Mouse (Mus musculus) lung, postnatal 14 days (tissue): ENCODE measurements at regions not wholly inside any gene's neighbourhood (a gene's known extent, or its start where the extent isn't known, plus 50 kb on each side); places are given as distances from the start of the nearest gene placed in this dataset.
A peak's percentile ranks its signal among the peaks of the same experiment; 100 is the strongest.

Experiments used
- DNase-seq: peaks from one replicate; pipeline ENCODE4 v3.0.0; 2021

DNA sequence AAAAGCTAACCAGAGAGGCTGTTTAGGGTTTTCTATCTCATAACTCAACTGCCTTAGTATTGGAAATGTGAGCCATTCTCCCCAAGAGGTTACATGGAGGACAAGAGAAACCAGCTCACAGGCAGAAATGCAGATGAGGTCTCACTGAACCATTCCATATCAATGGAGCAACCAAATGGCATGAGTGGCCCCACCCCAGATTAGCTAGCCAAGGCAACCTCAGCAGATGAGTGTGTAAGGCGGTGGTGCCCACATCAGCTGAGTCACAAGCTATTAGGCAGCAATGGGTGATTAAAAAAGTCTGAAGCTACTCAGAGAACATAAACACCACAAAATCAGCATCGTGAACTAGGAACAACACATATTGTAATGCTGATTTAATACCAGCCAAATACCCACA, 133.2 kb downstream of the Lpin1 start:
- no peak for DNase-seq

DNA sequence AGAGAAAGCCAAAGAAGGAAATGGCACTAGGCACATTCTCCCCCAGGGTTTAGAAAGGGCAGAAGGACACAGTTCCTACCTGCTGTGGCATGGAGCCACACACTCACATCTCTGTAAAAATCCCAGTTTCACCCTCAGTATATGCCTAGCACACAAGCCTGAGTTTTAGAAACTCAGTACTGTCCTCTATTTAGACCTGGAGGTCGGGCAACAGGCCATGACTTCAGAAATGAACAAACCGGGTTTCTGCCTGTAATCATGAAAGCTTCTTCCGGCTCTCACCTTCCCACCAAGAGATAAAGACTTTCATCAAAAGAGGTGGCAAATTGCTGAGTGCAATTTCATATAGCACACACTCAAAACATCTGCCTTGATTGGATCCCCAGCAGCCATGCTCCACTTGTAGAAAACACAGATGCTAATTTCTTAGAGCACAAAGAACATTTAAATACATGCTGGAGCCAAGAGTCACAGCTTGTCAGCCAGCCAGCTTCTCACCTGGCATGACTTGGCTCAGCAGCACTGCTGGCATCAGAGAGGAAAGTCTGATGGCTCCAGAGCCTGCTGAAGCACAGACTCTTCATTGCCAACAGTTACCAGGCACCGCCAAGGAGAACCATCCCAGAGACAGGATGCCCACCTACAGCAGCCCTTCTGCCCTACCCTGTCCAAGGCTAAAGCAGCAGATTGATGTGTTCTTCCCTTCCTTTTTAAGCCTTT, 136.2 kb downstream of the Lpin1 start:
- no peak for DNase-seq

DNA sequence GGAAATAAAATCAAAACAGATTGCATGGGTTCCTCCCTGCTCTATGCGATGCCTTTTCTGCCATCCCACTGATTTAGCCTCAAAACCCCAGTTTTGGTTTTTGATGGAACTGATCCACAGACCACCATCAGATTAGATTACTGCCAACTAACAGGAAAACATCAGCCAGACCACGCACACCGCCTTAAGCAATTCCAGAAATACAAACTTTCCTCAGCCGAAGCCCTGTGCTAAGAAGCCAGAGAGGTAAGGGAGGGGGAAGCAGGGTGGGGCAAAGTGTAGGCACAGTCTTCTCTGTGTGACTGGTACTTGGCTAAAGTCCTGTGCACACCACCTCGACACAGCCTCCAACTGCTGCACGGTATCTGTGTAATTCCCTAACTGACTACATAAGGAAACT, 153.3 kb downstream of the Lpin1 start:
- DNase-seq: no peak

DNA sequence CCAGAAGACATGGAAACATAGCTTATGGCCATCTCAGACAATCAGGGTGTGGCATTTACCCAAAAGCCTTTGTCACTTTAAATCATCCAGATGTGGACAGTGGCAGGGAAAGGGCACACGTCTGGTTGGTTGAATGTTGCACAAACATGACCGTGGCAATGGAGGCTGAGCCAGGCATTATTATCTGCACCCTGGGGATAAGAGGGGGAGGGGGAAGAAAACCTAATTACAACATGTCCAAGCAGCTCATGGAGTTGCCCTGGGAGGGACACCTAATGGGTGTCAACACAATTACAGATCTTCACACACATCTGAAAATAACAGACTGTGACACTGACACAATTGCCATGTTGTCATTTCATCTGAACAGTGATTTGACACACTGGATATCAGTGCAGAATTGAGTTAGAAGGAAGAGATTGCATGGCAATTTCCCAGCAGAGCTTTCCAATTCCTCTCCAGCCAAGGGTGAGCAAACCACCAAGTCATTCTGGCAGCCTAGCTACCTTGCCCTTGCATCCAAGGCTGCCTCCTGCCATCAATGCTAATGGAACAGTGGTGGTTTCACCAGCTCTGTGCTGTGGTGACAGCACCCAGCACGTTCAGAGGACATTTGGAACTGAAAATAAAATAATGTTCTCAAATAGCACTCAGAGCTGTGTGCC, 159.9 kb downstream of the Lpin1 start:
- no peak for DNase-seq

DNA sequence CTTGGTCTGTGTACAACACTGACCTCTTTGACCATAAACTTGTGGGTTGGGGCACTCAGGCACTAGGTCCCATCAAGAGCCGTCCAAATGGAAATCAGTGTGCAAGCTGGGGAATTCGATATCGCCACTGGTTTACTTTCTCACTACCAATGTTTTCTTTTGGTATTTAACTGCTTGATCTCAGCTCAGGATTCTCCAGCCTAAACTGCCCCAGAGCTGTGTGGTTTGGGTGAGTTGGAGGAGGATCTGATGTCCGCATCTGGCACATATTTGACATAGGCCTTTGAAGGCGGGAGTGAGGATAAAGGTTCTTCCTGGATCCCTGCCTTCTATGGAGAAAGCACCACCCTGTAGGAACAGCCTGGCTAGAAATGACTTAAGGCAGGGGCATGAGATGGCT, 172.0 kb downstream of the Lpin1 start:
- DNase-seq: no peak

DNA sequence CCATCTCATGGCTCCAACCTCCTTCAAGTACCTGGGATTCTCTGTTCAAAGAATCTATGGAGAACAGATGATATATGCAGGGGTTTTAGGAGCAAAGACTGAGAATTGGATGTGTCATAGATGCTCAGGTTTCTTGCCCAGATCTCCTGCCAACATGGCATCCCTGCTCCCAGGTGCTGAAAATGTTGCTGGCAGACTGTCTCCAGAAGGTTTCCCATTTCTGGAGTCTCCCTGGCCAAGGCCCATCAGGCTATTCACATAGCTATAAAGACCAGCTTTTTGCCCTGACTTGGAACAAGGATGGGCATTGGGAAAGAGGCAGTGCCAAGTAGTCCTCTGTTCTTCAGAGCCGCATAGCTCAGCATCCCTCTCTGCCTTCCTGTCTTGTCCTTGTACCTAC, 173.8 kb downstream of the Lpin1 start:
- DNase-seq: no peak

DNA sequence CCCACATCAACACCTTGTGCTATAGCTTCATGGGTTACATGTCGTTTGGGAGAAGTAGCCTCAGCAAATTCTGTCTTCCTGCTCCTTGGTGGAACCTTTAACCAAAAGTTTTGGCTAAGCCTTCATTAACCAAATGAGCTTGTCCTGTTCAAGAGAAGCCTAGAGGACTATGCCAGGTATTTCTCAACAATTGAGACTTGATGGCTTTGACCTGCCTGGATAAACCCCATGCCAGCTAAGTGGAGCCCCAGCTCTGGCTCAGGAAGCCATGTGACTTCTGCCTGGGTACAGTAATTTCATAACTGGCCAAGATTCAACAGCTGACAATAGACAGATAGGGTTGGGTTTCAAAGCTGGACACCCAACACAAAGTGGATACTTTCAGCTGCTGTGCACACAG, 174.5 kb downstream of the Lpin1 start:
- no peak for DNase-seq

DNA sequence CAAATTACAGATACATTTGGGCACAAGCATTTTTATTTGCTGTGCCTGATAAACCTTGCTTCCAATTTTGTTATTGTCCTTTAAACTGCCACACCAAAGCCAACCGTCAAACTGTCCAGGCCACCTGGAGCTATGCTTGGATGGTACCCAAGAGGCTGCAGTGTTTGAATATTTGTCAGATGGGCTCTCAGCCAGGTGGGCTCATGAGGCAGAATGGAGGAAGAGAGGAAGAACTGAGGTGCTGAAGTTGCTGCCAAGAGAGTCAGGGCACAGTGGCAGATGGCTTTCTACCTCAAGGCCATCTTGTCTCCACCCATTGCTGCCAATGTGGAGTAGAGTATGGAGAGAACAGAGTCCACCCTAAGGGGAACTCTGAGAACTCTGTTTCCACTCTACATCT, 176.0 kb downstream of the Lpin1 start:
- no peak for DNase-seq

DNA sequence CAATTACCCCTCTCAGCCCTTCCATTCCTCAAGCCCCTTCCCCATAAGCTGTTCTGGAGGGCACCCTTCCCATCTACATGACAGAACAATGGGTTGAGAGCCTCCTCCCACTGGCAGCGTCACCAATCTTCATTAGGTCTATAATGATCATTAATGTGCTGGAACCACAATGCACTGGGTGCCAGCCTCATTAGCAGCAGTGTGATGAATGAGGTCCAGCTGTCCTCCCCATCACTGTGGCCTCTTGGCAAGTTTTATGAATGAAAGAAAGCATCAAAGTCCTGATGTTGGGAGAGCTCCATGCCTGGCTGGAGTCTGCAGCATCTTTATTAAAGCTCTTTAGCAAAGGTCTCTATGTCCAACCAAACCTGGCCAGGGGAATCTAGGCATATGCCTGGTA, 176.5 kb downstream of the Lpin1 start:
- DNase-seq: no peak

DNA sequence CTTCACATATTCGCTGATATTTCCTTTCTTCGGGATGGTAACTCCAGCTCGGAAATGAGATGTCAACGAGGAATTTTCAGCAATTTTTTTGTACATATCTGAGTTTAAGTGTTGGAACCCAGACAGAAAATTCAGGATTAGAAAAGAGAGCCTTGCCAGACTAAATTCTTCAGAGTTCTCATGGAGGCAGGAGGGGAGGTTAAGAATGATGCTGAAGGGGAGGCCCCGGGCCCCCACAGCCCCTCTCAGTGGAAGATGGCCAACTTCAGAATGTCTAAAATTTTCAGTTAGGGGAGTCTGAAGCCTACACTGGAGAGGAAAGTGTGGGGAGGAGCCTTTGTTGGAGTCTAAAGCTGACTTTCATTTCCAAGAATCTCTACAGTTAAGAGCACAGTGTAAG, 184.8 kb downstream of the Lpin1 start:
- DNase-seq: no peak

DNA sequence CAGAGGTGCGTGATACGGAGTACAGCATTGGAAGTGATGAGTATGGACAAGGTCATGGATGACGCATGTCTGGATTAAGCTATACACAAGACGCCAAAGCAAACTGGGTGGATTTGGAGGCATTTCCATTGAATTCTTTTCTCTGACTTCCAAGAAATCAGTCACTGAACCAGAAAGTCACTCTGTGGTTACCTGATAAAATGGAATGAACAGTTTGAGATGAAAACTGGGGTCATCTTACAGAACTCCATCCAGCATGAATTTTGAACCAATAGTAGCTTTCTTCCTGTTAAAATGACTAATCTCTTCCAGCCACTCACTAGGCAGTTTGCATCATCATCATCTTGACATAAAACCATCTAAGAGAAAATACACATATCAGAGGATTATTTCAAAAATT, 186.2 kb downstream of the Lpin1 start:
- DNase-seq: no peak

DNA sequence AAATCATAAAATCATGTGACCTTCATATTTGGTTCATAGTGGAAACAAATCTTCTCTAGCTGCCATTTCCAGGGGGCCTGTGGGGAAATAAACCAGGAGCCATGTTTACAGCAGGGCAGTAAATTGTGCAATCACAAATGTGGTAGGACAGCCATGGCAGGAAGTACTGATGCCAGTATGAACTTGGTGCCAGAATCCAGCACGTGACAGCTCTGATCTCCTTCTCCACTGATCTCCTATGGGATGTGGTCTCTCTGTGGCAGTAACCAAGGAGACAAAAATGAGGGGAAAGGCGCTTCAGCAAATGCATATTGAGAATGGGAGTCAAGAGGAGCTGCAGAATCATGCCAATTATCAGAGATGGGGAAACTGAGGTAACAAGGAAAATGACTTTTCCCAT, 215.0 kb downstream of the Lpin1 start:
- no peak for DNase-seq

DNA sequence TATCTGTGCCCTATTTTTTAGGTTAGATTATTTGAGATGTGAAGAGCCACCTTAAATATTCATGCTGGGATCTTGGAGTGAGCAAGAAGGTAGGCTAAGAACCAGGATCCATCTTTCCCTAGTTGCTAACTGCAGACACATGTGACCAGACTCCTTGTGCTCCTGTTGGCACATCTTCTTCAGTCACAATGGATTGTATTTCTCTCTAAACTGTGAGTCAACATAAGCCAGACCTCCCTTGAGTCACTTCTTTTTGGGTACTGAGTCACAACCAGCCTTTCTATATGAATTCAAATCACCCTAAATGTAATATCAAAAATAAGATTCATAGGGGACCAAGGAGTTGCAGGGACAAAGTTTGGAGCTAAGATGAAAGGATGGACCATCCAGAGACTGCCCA, 217.9 kb downstream of the Lpin1 start:
- DNase-seq: no peak

DNA sequence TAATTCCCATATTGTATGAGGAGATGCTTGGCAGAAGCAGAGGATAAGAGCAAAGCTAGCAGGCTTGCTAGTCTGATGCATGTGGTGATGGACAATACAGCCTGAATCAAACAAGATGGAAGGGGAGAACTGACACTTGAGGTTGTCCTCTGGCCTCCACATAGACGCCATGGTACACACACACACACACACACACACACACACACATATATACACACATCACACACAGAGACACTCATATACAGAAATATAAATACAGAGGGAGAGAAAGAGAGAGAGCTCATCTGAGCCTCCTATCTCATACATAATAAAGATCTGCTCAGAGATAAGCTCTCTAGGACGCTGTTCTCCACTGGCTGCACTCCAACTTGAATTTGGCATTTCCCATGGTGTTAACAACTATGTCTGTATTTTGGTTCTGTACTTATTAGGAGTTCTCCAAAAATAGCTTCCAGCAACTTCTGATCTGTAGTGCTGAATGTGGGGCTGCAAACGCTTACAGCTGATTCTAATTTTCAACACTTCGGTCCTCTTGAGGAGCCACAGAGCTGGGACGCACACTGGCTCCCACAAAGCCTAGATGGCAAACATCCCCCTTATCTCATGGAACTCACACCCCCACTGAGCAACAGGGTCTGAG, 219.0 kb downstream of the Lpin1 start:
- DNase-seq: no peak

DNA sequence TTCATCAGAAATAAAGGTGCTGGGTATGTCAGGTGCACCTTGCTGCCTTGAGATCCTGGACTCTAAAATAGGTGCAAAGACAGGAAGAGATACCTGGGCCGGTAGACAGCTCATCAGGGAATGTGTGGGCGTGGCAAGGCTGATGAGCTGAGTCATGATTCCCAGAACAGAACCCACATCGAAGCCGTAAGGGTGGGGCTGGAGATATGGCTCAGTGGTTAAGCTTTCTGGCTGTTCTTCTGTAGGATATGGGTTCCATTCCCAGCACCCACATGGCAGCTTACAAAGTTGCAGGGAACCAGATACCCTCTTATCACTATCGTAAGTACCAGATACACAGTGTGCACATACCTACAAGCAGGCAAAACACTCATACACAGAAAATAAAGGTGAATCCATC, 219.6 kb downstream of the Lpin1 start:
- DNase-seq: no peak

DNA sequence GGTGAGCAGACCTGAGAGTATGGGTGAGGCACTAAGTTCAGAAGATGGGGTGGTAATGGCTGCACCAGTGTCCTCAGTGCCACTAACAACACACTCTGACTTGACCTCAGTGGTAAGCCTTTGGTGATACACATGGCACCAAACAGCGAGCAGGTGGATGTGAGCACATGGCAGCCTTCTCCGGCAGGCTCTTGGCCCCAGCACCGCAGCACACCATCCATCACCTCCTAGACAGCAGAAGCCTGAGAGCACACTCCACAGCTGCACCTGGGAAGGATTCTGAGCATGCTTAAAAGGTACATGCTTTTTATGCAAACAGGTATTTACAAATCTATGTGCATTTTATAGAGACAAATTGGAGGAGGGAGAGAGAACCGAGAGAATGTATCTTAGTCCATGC, 223.7 kb downstream of the Lpin1 start:
- DNase-seq: no peak

DNA sequence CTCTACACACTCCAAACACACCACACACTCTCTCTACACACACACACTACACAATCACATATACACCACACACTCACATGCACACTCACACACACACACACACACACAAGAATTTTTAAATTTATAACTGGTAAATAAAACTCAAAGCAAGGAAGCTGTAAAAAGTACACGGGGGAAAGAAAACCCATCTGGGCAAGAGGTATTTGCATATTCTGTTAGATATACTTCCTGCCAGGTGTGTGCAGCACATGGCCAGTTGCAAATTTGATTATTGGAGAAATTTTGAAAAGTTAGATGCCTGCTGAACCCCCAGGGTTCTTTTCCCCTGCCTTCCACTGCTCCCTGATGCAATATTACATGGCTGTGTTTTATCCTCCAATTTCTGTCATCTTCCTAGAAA, 226.4 kb downstream of the Lpin1 start:
- DNase-seq: no peak

DNA sequence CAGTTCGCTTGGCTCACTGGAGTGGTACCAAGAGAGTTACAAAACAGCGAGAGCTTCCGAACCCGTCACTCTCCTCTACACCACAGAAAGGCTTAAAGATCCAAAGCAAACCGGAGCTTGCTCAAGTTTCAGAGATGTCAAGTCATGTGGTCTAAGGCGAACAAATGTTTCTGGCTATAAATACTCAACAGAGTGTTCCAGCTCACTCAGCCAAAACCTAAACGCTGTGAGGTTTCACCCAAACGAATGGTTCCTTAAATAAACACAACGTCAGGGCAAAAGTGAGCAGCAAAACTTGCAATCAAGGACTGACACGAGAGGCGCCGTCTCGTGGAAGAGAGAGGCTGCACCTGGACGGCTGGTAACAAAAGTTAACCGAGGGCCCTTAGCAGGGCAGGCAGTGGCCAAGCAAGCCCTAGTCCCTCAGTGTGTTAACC, 227.2 kb downstream of the Lpin1 start:
- peak; percentile 9 for DNase-seq

DNA sequence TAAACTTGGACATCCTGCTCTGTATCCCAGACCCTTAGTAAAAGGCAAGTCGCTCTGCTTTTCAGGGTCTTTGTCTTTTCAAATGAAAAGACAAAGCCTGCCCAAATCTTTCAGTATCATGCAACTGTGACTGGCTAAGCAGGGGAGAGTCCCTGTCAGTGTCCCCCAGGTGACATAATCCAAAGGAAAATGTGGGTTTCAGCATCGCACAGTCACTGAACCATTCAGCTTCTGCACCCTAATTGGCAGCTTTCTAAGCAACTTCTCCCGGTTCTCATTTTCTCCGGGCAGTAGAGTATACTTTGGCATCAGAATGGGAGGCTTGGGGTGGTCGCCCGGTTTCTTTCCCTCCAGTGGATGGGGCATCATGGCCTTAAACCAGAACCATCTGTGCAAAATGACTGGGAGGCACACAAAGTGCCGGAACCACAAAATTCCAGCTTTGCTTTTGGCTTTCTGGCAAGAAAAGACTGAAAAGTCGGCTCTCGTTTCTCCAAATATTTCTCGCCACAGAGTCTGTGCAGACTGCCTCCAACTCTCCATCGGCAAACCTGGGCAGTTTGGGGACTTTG, 228.3 kb downstream of the Lpin1 start:
- no peak for DNase-seq

DNA sequence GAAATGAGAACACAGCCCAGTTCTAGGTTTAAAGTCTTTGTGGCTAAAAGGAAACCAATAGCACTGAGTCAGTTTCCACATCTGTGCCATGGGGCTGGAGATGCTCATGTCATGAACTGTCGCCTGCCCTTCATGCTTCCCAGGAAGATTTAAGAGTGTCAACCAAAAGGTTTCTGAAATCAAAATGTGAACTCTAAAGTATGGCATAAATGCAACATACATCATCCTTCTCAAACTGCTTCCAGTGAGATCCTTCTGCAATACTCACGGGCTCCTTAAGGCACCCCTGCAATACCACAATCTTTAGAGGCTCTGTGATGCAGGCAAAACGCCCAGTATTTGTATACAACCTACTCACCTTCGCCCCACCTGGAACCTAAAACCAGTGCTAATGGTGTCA, 229.7 kb downstream of the Lpin1 start:
- no peak for DNase-seq

DNA sequence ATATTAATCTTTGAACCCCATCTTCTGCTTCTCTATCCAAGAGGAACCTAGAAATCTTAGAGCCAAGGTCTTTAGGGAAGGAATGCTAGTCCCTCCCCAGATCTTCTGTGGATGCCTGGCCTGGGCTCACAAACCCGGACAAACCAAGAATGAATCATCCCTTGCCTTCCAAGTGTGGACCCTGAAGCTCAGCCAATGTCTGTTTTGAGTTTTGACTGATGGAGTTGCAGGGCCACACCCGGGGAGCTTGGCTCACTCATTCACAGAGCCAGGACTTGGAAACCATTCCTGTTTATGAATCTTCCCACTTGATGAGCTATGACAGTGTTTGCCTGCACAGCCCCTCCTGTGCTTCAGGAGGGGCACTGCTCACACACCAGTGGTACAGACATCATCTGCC, 230.4 kb downstream of the Lpin1 start:
- peak; percentile 10 for DNase-seq

DNA sequence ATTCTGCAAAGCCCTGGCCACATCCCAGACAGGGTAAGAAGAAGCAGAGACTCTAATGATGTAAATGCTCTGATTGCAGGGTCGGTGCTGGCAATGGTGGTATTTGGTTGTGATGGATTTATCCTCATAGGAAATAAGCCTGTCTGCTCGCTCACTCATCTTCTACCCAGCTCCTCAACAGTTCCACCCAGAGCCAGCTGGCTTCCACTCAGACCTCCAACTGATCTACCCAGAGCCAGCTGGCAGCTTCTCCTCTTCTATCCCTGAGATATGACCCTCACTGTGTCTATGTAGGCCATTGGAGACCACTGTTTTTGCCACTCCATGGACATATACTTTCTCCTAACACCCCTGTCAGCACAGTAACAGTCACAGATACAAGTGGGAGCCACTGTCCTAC, 231.4 kb downstream of the Lpin1 start:
- DNase-seq: no peak

DNA sequence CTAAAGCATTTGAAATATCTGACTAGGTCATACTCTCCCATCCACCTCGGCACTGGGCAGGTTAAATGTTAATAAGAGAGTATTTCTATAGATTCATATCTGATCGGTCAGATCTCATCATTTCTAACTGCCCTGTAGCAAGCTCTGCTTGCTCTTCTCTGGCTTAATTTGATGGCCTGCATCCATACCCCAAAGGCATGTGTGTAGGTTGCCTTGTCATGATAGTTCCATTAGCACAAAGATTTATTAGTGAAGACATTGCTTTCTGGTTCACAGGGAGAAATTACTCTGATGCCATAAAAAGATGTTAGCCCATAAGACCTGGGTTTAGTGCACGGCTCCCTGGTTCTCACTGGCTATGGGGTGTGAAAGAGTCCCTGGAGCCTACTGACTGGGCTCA, 232.3 kb downstream of the Lpin1 start:
- DNase-seq: no peak

DNA sequence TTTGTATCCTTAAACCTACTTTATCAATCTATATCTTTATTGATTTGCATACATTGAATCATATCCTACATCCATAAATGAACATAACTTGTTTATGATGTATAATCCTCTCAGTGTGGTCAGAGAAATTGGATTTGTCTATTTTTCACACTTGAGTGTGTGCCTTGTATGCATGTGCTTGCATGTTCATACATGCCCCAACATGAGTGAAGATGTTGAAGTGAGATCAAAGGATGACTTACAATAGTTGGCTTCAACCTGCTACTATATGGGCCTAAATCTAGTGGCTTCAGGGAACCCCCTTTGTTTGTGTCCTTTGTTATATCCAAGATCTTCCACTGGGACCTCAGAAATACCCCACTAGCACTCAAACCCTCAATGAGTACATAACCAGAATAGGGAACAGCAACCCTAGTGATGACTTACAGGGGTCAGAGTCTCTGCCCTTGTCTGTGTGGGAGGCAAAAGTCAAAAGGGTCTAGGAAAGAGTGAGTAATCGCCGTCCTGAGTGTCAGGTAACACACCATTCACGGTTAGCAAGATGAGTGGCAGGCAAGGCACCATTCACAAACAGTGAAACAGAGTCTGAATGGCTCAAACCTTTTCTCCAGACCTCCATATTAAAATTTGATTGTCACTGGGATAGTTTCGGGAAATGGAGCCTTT, 236.3 kb downstream of the Lpin1 start:
- no peak for DNase-seq
